Mouse (Mus musculus) lung, postnatal 14 days (tissue): ENCODE results near the gene M6pr.

ENCODE experiments used
- DNase-seq: peaks from one replicate; pipeline ENCODE4 v3.0.0; 2021

M6pr gene

GRCm38 (mm10) chr6:122308505-122309393, at the start of gene M6pr:
TSS of gene M6pr (plus strand) at chr6:122308720.
- peak; percentile 91 for DNase-seq

DNA sequence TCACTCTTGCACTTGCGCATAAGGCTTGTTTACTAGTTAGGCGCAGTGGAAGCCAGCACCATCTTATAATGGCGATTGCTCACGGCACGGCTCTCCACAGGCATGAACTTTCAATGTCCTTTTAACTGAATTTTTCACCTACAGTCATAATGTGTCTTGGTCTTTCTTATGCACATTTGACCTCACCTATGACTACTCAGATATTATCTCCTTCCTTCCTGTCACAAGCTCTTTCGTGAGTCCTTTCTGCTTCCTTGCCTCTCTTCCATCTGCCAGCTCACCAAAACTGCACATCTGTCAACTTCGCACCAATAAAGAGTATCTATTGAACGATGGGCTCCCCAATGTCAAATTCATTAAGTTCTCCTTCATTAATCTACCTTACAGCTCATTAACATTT, 46.0 kb upstream of the M6pr start:
- no peak for DNase-seq

GRCm38 (mm10) chr6:122268561-122268960, 40.0 kb upstream of the M6pr start:
- peak; percentile 69 for DNase-seq

DNA sequence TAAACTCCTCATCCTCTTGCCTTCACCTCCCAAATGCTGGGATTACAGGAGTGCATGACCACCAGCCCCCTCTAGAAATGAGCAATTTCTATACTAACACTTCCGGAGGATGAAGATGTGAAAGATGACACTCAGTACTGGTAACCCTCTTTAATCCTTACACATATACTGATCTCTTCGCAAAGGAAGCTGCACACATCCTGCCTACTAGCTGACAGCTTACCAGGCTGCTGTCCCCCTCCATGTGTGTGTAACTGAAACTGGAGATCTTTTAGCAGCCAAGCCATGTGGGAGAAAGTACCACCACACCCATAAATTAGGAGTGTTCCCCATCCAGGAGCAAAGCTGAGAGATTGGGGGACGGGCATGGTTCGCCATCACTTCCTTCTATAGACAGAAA, 39.4 kb upstream of the M6pr start:
- DNase-seq, result no peak

DNA sequence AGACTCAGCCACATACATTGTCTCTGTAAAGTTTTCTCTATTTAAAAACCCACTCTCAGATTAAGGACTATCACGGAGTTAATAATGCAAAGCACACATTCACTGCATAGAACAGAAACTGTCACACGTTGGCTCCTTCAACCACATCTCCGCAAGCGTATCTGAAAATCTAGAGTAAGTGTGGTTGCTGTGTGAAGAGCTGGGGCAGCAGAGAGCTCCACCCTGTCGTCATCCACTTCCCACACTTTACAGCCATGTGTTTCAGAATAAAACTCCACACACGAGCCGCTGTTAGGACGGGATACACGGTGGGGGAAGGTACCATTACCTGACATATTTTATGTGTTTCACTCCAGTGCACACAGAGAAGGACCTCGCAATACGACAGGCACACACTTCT, 38.4 kb upstream of the M6pr start:
- DNase-seq, result no peak

DNA sequence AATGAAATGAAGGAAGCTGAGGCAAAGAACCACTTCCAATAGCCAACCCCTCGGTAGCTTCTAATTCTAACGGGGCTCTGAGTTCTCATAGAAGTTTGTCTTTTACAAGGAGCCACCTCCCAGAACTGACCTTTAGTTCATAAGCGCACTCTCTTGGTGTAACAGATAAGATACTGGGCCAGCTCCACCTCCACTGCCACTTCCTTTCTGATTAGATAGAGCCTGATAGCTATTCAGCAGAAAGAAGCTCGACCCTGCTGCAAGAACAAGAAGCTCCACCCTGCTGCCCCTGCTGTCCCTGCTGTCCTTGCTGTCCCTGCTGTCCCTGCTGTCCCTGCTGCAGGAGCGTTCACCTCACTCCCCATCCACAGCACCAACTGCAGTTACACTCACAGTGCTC, 34.0 kb upstream of the M6pr start:
- no peak for DNase-seq

DNA sequence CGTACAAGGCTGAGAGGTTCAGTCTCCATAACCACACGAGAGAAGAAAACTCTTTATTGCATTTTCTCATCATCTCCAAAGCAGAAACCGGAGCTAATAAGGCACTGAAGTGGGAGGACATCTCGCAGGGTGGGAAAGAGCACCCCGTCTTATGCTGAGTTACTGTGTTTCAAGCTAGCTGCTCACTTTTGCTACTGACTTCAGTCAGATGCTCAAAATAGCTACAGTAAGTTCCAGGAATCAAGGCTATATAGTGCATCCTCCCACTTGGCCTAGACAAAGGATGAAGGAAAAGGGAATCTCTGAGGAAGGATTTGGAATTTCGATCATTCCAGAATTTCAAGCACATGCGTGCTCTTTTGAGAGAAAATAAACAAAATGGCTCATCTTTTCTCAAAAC, 32.0 kb upstream of the M6pr start:
- no peak for DNase-seq

DNA sequence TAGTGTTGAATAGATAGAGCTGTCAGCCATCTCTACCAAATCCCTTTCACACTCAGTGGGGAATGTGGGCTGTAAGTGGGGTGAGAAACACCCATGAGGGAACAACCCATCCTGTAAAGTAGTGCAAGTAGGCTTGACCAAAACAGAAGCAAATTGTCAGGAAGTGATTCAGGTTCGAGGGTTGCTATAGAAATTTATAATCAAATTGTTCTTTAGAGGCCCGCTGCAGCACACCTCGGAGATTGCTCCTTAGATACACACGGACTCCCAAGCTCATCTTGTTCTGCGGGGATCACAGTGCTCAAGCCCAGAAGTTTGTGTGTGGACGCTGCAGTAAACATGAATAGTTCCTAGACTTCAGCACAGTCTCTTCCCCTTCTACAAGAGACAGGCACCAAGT, 25.7 kb upstream of the M6pr start, which contains the start of gene Klrg1:
Gene Klrg1 (minus strand): TSS at position 101 of the 400 bp plus-strand sequence.
- no peak for DNase-seq

DNA sequence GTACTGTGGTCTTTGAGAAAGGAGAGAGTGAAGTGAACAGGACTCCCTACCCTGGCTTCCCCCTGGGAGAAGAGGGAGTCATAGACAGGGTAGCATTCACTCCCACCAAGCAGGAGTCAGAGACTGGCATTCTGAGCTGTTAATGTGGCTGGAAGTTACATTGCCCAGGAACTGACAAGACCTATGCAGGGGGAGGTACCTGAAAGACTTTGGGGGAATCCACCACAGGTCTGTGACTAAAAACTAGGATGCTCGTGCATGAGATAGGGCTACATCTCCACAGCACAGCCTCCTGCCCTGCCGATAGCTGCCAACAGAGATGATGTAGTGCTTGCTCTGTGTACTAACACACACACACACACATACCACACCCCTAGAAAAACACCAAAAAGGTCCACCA, 25.1 kb upstream of the M6pr start:
- no peak for DNase-seq

DNA sequence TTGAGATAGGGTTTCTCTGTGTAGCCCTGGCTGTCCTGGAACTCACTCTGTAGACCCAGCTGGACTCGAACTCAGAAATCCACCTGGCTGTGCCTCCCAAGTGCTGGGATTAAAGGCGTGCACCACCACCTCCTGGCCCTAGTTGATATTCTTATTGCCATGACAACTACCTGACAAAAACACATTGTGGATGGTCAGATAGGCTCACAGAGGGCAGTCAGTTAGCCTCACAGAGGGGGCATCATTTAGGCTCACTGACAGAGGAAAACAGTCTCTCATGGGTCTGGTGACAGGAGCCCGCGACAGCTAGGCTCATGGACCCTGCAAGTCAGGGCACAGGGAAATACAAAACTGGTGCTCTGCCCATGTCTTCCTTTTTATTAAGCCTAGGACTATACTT, 24.2 kb upstream of the M6pr start:
- no peak for DNase-seq

- no peak for DNase-seq
Measured at GRCm38 (mm10) chr6:122284823-122285222, 23.7 kb upstream of the M6pr start.

DNA sequence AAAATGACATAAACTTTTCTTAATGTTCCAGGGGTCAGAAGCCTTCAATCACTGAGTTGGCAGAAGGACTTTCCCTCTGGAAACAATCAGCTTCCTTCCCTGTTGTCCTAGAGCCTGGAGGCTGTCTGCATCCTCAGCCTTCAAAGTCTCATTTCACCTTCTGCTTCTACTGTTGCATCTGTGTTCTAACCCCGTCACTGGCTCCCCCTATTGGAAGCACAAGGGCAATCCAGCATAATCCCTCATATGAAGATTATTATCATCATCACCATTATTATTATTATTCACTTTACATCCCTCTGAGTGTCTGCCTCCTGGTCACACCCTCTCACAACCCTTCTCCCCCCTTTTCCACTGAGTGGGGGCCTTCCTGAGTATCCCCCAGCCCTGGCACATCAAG, 20.3 kb upstream of the M6pr start:
- no peak for DNase-seq

GRCm38 (mm10) chr6:122289313-122289712, 19.2 kb upstream of the M6pr start:
- DNase-seq, result no peak

- DNase-seq, result no peak
Measured at GRCm38 (mm10) chr6:122290253-122290652, 18.3 kb upstream of the M6pr start.

- DNase-seq, result no peak
Measured at GRCm38 (mm10) chr6:122291264-122291663, 17.3 kb upstream of the M6pr start.

GRCm38 (mm10) chr6:122291735-122292134, 16.8 kb upstream of the M6pr start:
- no peak for DNase-seq

- DNase-seq, result no peak
Measured at GRCm38 (mm10) chr6:122292184-122292583, 16.3 kb upstream of the M6pr start.

GRCm38 (mm10) chr6:122293121-122293520, 15.4 kb upstream of the M6pr start:
- DNase-seq, result no peak

- no peak for DNase-seq
Measured at GRCm38 (mm10) chr6:122293796-122294195, 14.7 kb upstream of the M6pr start.

DNA sequence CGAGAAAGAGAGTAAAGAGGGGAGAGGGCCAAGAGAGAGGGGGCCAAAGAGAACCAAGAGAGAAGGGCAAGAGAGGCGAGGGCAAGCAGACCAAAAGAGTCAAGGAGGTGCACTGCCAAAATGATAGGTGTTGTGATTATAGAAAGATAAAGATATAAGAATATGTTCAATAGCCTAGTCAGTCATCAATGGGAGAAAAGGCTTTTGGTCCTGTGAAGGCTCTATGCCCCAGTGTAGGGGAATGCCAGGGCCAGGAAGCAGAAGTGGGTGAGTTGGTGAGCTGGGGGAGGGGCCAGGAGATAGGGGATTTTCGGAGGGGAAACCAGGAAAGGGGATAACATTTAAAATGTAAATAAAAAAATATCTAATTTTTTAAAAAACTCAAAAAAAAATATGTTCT, 14.2 kb upstream of the M6pr start:
- no peak for DNase-seq

DNA sequence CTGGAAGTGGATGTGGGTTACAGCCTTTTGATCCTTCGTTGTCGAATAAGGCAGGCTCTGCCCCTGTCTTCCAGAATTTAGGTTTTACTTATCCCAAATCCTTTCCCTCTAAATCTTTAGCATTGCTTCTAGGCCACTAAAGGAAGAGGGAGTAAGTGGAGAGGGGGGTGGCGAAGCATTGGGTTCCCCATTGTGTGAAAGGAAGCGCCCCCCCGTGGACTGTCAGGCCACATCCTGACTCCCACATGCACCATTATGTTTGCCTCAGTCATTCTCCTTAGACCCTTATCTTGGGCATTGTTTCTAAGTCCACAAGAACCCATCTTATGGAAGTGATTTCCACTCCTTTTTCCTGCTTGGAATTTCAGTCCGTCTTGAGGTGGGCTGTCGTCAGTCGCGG, 13.3 kb upstream of the M6pr start:
- DNase-seq, result no peak

DNA sequence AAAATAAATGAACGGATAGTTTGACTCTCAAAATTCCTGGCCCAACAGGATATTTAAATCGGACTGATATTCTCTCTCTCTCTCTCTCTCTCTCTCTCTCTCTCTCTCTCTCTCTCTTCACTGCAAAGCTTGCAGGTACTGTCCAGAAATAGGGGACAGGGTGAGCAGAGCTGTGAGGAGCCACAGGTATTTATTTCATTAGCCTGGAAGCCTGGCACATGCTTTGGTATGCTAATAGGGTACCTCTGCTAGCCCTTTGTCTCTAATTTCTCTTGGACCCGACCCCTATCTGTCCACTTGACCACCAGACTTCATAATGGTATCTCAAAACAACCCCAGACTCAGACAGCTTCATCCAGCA, 11.6 kb upstream of the M6pr start:
- DNase-seq, result no peak

GRCm38 (mm10) chr6:122297279-122298222, 11.0 kb upstream of the M6pr start:
- DNase-seq, result no peak

DNA sequence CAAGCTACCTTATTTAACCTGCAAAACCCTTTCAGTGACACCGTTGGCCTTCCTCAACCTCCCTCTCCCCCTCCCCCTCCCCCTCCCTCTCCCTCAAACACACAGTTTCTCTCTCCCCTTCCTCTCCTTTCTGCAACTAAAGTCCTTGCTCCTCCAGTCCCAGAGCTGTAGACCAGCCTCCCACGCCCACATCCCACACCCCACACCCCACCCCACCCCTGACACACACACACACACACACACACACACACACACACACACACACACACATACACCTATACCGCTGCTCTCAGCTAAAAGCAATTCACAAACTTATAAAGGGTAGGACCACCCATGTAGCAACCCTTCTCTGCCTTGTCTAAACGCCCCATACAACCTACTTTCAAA, 10.3 kb upstream of the M6pr start:
- no peak for DNase-seq
